Mouse (Mus musculus) small intestine, adult 2 months (tissue): ENCODE measurements around the gene Hhat. TPM values are rescaled to one million over a fixed set of nuclear protein-coding genes. Genes with fewer than 3 reads are reported as not detected.

ENCODE experiments used
- H3K27ac ChIP-seq: fragments of 200-500 bp; 2 replicates; pipeline ENCODE4 v1.5.1; 2012; ENCODE audit warnings: low read depth, low read length, control low read depth, inconsistent platforms; ENCODE audit not compliant: insufficient read depth
- H3K27me3 ChIP-seq: fragments of 200-500 bp; 2 replicates; pipeline ENCODE4 v1.6.1; 2012; ENCODE audit warnings: mild to moderate bottlenecking, moderate library complexity, low read length, inconsistent platforms; ENCODE audit not compliant: control insufficient read depth, insufficient read depth
- H3K36me3 ChIP-seq: fragments of 200-500 bp; 2 replicates; pipeline ENCODE4 v1.6.1; 2012; ENCODE audit warnings: mild to moderate bottlenecking, low read length, control low read depth, inconsistent platforms; ENCODE audit not compliant: control insufficient read depth, insufficient read depth
- H3K4me1 ChIP-seq: fragments of 200-500 bp; 2 replicates; pipeline ENCODE4 v1.6.1; 2012; ENCODE audit warnings: low read length, inconsistent platforms, mixed read lengths; ENCODE audit not compliant: control insufficient read depth, insufficient read depth, insufficient read length
- H3K4me3 ChIP-seq: fragments of 200-500 bp; 2 replicates; pipeline ENCODE4 v1.5.1; 2012; ENCODE audit warnings: low read depth, mild to moderate bottlenecking, control low read depth, inconsistent platforms, low read length, moderate library complexity
- CTCF ChIP-seq: fragments of 200-500 bp; IDR thresholded peaks from 2 replicates; pipeline ENCODE4 v1.5.1; 2012; ENCODE audit warnings: low read depth, mild to moderate bottlenecking, control low read depth, inconsistent platforms, low read length, moderate library complexity, mixed read lengths; ENCODE audit not compliant: insufficient replicate concordance, insufficient read length; ENCODE audit errors: extremely low read depth
- POLR2A ChIP-seq: fragments of 200-500 bp; IDR thresholded peaks from 2 replicates; pipeline ENCODE4 v1.6.1; 2012; ENCODE audit warnings: low read depth, mild to moderate bottlenecking, control low read depth, inconsistent platforms, low read length, moderate library complexity
- WGBS: fragments of 180-500 bp; shearing (Covaris S2); methylation state at CpG from one replicate; pipeline ENCODE4 v1.1.7; 2018; 5-methylcytosine and 5-hydroxymethylcytosine counted together
- polyA plus RNA-seq: library from polyadenylated mRNA; depleted of rRNA; stranded (reverse); fragments of >200 nt; gene quantifications from 2 replicates; pipeline ENCODE4 v1.2.3, GENCODE M21; 2012

The Hhat gene
- polyA plus RNA-seq, 1 experiment = 3.1 TPM

GRCm38 (mm10) chr1:192480072-192480784 lies 290.8 kb downstream of the Hhat start:
- no peaks in the 10 kb centered on the region for H3K27me3 ChIP-seq
- no peak for TF ChIP-seq CTCF
- no peak for TF ChIP-seq POLR2A
- no peak overlapping the region for H3K27ac ChIP-seq
- no peaks in the 10 kb centered on the region for H3K4me1 ChIP-seq
- H3K36me3 ChIP-seq = no peaks in the 10 kb centered on the region
- H3K4me3 ChIP-seq = no peak overlapping the region
- WGBS = 76% methylated on average over 8 of the region's 8 CpGs

- Histone ChIP-seq H3K27ac (no peak overlapping the region), H3K4me3 (no peak overlapping the region), H3K4me1 (no peaks in the 10 kb centered on the region), H3K27me3 (no peaks in the 10 kb centered on the region), H3K36me3 (no peaks in the 10 kb centered on the region)
- 58% methylated on average over 5 of the region's 5 CpGs for WGBS
- TF ChIP-seq CTCF = no peak
Measured at GRCm38 (mm10) chr1:192478176-192478575, 292.8 kb downstream of the Hhat start.

GRCm38 (mm10) chr1:192477556-192477955 lies 293.5 kb downstream of the Hhat start:
- Histone ChIP-seq H3K27me3 (no peaks in the 10 kb centered on the region), H3K4me1 (no peaks in the 10 kb centered on the region), H3K27ac (no peak overlapping the region), H3K36me3 (no peaks in the 10 kb centered on the region), H3K4me3 (no peak overlapping the region)
- no peak for TF ChIP-seq POLR2A
- no peak for TF ChIP-seq CTCF
- 49% methylated on average over 6 of the region's 6 CpGs for WGBS

- Histone ChIP-seq H3K36me3 (no peaks in the 10 kb centered on the region), H3K27ac (no peak overlapping the region), H3K4me3 (no peak overlapping the region), H3K27me3 (no peaks in the 10 kb centered on the region), H3K4me1 (no peaks in the 10 kb centered on the region)
- WGBS = 21% methylated on average over 7 of the region's 7 CpGs
- TF ChIP-seq CTCF = no peak
- no peak for TF ChIP-seq POLR2A
Measured at GRCm38 (mm10) chr1:192476704-192477103, 294.3 kb downstream of the Hhat start.

GRCm38 (mm10) chr1:192473134-192473533 lies 297.9 kb downstream of the Hhat start:
- TF ChIP-seq CTCF = no peak
- no peak for TF ChIP-seq POLR2A
- H3K4me1 ChIP-seq = no peaks in the 10 kb centered on the region
- no peak overlapping the region for H3K4me3 ChIP-seq
- H3K27ac ChIP-seq = no peak overlapping the region
- H3K27me3 ChIP-seq = no peaks in the 10 kb centered on the region
- H3K36me3 ChIP-seq = no peaks in the 10 kb centered on the region
- WGBS = 88% methylated on average over 6 of the region's 6 CpGs

GRCm38 (mm10) chr1:192472366-192472765 lies 298.7 kb downstream of the Hhat start:
- TF ChIP-seq POLR2A (no peak), CTCF (no peak)
- H3K36me3 ChIP-seq = no peaks in the 10 kb centered on the region
- H3K27me3 ChIP-seq = no peaks in the 10 kb centered on the region
- H3K27ac ChIP-seq = no peak overlapping the region
- WGBS = 52% methylated on average over 4 of the region's 4 CpGs
- H3K4me3 ChIP-seq = no peak overlapping the region
- no peaks in the 10 kb centered on the region for H3K4me1 ChIP-seq

GRCm38 (mm10) chr1:192463732-192464131 lies 307.3 kb downstream of the Hhat start:
- Histone ChIP-seq H3K27me3 (no peaks in the 10 kb centered on the region), H3K36me3 (no peaks in the 10 kb centered on the region), H3K4me1 (no peaks in the 10 kb centered on the region), H3K27ac (no peak overlapping the region), H3K4me3 (no peak overlapping the region)
- TF ChIP-seq POLR2A (no peak), CTCF (no peak)
- WGBS = 60% methylated on average over 4 of the region's 4 CpGs

- no peaks in the 10 kb centered on the region for H3K36me3 ChIP-seq
- H3K4me1 ChIP-seq = no peaks in the 10 kb centered on the region
- H3K4me3 ChIP-seq = no peak overlapping the region
- WGBS = 33% methylated on average over 6 of the region's 6 CpGs
- TF ChIP-seq POLR2A = no peak
- no peak for TF ChIP-seq CTCF
- H3K27ac ChIP-seq = peak overlapping the region; percentile 23; the same call in 1 of the 2 replicates
- no peaks in the 10 kb centered on the region for H3K27me3 ChIP-seq
Measured at GRCm38 (mm10) chr1:192457526-192458206, 313.4 kb downstream of the Hhat start.
